Comparison of ENCODE assay signal across 8 mouse cellular contexts in the genomic region with DNA sequence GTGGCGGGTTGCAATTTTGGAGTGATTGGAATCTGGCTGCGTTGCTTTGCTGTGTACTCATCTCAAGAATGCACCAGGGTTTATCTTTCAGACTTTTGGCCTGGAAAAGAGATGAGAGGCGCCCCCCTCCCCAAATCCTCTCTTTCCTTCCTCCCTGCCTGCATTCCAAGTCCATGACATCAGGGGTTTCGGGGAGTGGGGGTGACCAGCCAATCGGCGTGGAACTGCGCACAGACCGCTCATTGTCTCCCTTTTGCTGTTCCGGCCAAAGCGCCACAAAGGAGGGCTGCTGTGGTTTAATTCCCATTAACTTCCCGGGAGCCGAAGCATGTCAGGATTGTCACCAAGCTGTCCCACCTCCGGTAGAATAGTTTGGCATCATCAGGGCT. TPM values are rescaled to one million over a fixed set of nuclear protein-coding genes. Genes with fewer than 3 reads are reported as not detected.
DNase-seq lines count a peak whose midpoint lies in the region; ATAC-seq and TF ChIP-seq lines count a peak whose summit lies in the region.

No protein-coding gene starts in this region.

- no peaks in the 10 kb centered on the region for H3K27me3 ChIP-seq in embryonic facial prominence, embryonic 15.5 days
- H3K27me3 ChIP-seq in heart, embryonic 11.5 days (ENCODE audit: control insufficient read depth, insufficient read depth, low read length): no peaks in the 10 kb centered on the region
- H3K27me3 ChIP-seq in kidney, embryonic 16.5 days (ENCODE audit: insufficient read depth, low read length): no peaks in the 10 kb centered on the region
- no peaks in the 10 kb centered on the region for H3K27me3 ChIP-seq in limb, embryonic 15.5 days
- no peaks in the 10 kb centered on the region for H3K27me3 ChIP-seq in midbrain, postnatal 0 days (ENCODE audit: insufficient read depth, low read length)

- peak; percentile 12 to 14 for DNase-seq in thymus, adult 18-20 months
- no peak for DNase-seq in thymus, postnatal 10 days (ENCODE audit: low spot score in 2 of 2)
- DNase-seq in midbrain, postnatal 0 days (ENCODE audit: low spot score): peak; percentile 84
- DNase-seq in testis, postnatal 14 days (ENCODE audit: low spot score): peak; percentile 64

- ATAC-seq in embryonic facial prominence, embryonic 15.5 days (ENCODE audit: insufficient number of reproducible peaks, low FRiP score, low TSS enrichment, low read depth): peak; percentile 49
- ATAC-seq in heart, embryonic 11.5 days (replicated peaks; ENCODE audit: insufficient number of reproducible peaks, low FRiP score, low TSS enrichment): peak; percentile 51
- peak; percentile 35 for ATAC-seq in kidney, embryonic 16.5 days (ENCODE audit: low FRiP score, low TSS enrichment)
- peak; percentile 56 for ATAC-seq in limb, embryonic 15.5 days (ENCODE audit: insufficient number of reproducible peaks, low FRiP score, low TSS enrichment, low read depth)
- ATAC-seq in midbrain, postnatal 0 days (ENCODE audit: low FRiP score): peak; percentile 73

- peaks cover 48% of the 10 kb centered on the region for H3K4me1 ChIP-seq in embryonic facial prominence, embryonic 15.5 days
- peaks cover 38% of the 10 kb centered on the region for H3K4me1 ChIP-seq in heart, embryonic 11.5 days (ENCODE audit: control insufficient read depth, insufficient read depth, low read length)
- peaks cover 27% of the 10 kb centered on the region for H3K4me1 ChIP-seq in kidney, embryonic 16.5 days (ENCODE audit: insufficient read depth, low read length)
- H3K4me1 ChIP-seq in limb, embryonic 15.5 days: peaks cover 37% of the 10 kb centered on the region
- peaks cover 9% of the 10 kb centered on the region; the same call in 1 of the 2 replicates for H3K4me1 ChIP-seq in midbrain, postnatal 0 days (ENCODE audit: insufficient read depth, low read length)

- H3K4me3 ChIP-seq in embryonic facial prominence, embryonic 15.5 days (replicated peaks): peak overlapping the region; percentile 89
- peak overlapping the region; percentile 88 for H3K4me3 ChIP-seq in heart, embryonic 11.5 days (ENCODE audit: low read depth, low read length)
- H3K4me3 ChIP-seq in kidney, embryonic 16.5 days (ENCODE audit: low read length): peak overlapping the region; percentile 88
- H3K4me3 ChIP-seq in limb, embryonic 15.5 days: peak overlapping the region; percentile 78
- H3K4me3 ChIP-seq in midbrain, postnatal 0 days (ENCODE audit: low read depth, low read length): peak overlapping the region; percentile 80

- no peaks in the 10 kb centered on the region for H3K36me3 ChIP-seq in embryonic facial prominence, embryonic 15.5 days
- no peaks in the 10 kb centered on the region for H3K36me3 ChIP-seq in heart, embryonic 11.5 days (ENCODE audit: control insufficient read depth, insufficient read depth, low read length)
- no peaks in the 10 kb centered on the region for H3K36me3 ChIP-seq in kidney, embryonic 16.5 days (ENCODE audit: insufficient read depth, low read length)
- no peaks in the 10 kb centered on the region for H3K36me3 ChIP-seq in limb, embryonic 15.5 days
- H3K36me3 ChIP-seq in midbrain, postnatal 0 days (ENCODE audit: insufficient read depth, low read length): no peaks in the 10 kb centered on the region

- H3K9me3 ChIP-seq in embryonic facial prominence, embryonic 15.5 days (replicated peaks): no peaks in the 10 kb centered on the region
- H3K9me3 ChIP-seq in heart, embryonic 11.5 days (replicated peaks; ENCODE audit: control insufficient read depth, low read length): no peaks in the 10 kb centered on the region
- no peaks in the 10 kb centered on the region for H3K9me3 ChIP-seq in kidney, embryonic 16.5 days (ENCODE audit: low read length)
- H3K9me3 ChIP-seq in limb, embryonic 15.5 days: no peaks in the 10 kb centered on the region
- H3K9me3 ChIP-seq in midbrain, postnatal 0 days (ENCODE audit: low read length): no peaks in the 10 kb centered on the region

- peak overlapping the region; percentile 98 for H3K9ac ChIP-seq in embryonic facial prominence, embryonic 15.5 days
- H3K9ac ChIP-seq in heart, embryonic 11.5 days (ENCODE audit: low read depth, low read length): peak overlapping the region; percentile 97
- peak overlapping the region; percentile 97 for H3K9ac ChIP-seq in kidney, embryonic 16.5 days (replicated peaks; ENCODE audit: low read length)
- peak overlapping the region; percentile 96 for H3K9ac ChIP-seq in limb, embryonic 15.5 days
- peak overlapping the region; percentile 81 for H3K9ac ChIP-seq in midbrain, postnatal 0 days (replicated peaks; ENCODE audit: low read length, poor library complexity, severe bottlenecking)

- H3K4me2 ChIP-seq in embryonic facial prominence, embryonic 15.5 days (replicated peaks): peak overlapping the region; percentile 88
- H3K4me2 ChIP-seq in heart, embryonic 11.5 days: peak overlapping the region; percentile 92
- H3K4me2 ChIP-seq in kidney, embryonic 16.5 days (replicated peaks; ENCODE audit: low read depth, low read length): peak overlapping the region; percentile 89
- H3K4me2 ChIP-seq in limb, embryonic 15.5 days: peak overlapping the region; percentile 86
- peak overlapping the region; percentile 94 for H3K4me2 ChIP-seq in midbrain, postnatal 0 days (ENCODE audit: low read depth, low read length, poor library complexity, severe bottlenecking)

- peak overlapping the region; percentile 99 for H3K27ac ChIP-seq in embryonic facial prominence, embryonic 15.5 days (replicated peaks)
- H3K27ac ChIP-seq in heart, embryonic 11.5 days (ENCODE audit: low read depth, low read length): peak overlapping the region; percentile 98
- peak overlapping the region; percentile 97 for H3K27ac ChIP-seq in kidney, embryonic 16.5 days (ENCODE audit: low read length)
- H3K27ac ChIP-seq in limb, embryonic 15.5 days: peak overlapping the region; percentile 99
- H3K27ac ChIP-seq in midbrain, postnatal 0 days (ENCODE audit: low read depth, low read length): peak overlapping the region; percentile 85

- under 1% methylated on average over 13 of the region's 13 CpGs for WGBS in embryonic facial prominence, embryonic 15.5 days
- WGBS in heart, embryonic 11.5 days (ENCODE audit: insufficient replicate concordance): under 1% methylated on average over 13 of the region's 13 CpGs
- WGBS in kidney, embryonic 16.5 days: under 1% methylated on average over 13 of the region's 13 CpGs
- 0% methylated on average over 13 of the region's 13 CpGs for WGBS in limb, embryonic 15.5 days
- 0% methylated on average over 13 of the region's 13 CpGs for WGBS in midbrain, postnatal 0 days

- no peak for TF ChIP-seq CTCF in midbrain, postnatal 0 days (IDR thresholded peaks at IDR 0.05)

RNA-seq across cellular contexts. Expression of gene Cnn3, which starts 1.2 kb away (rescaled TPM):
- polyA plus RNA-seq in embryonic facial prominence, embryonic 15.5 days (2015; fragmentation: Nextera tagmentation; extraction: Ambion mirVana): 844 and 852 TPM in 2 replicates
- 488 and 525 TPM in 2 replicates for polyA plus RNA-seq in heart, embryonic 11.5 days (2014; fragmentation: Nextera tagmentation; extraction: Ambion mirVana)
- polyA plus RNA-seq in kidney, embryonic 16.5 days (2015; fragmentation: Nextera tagmentation; extraction: Ambion mirVana): 620 and 668 TPM in 2 replicates
- polyA plus RNA-seq in limb, embryonic 15.5 days (2015; fragmentation: Nextera tagmentation; extraction: Ambion mirVana): 720 and 793 TPM in 2 replicates
- 116 and 122 TPM in 2 replicates for total RNA-seq in midbrain, postnatal 0 days (2014; rRNA removed)
- 181 and 187 TPM in 2 replicates for polyA plus RNA-seq in midbrain, postnatal 0 days (2015; fragmentation: Nextera tagmentation; extraction: Ambion mirVana)

Comparison
In these comparisons a context has a peak if more than half of its experiments do, and no peak if none do; other contexts are left out.
1. DNase-seq: peak in thymus, adult 18-20 months (2 of 2), midbrain, postnatal 0 days (single experiment) and testis, postnatal 14 days (single experiment); none in thymus, postnatal 10 days (0 of 2).
2. Peak in every context shown above with its lines, with median percentiles within 50 percentile points of each other: ATAC-seq, H3K27ac ChIP-seq, H3K4me2 ChIP-seq, H3K4me3 ChIP-seq and H3K9ac ChIP-seq.